ENCODE assay signal across 26 mouse cellular contexts in the genomic region with DNA sequence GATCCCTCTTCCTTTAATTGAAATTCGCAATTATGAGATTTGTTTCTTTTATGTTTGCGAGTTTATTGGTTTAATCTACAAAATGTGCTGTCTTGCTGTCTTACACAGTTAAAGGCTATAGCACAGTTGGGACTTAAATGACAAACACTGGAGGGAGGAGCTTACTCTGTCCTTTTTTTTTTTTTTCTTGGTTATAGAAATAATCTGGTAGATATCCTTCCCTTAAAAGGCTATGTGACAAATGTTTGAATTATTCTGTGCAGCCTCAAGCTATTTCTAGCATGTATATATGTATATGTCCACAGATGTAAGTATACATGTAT.
DNase-seq lines count a peak whose midpoint lies in the region; ATAC-seq lines count a peak whose summit lies in the region.
"Had no signal": no experiment of that assay in that cellular context is flagged by ENCODE, and none has a peak within 500 bp of the region (broad histone marks: within the 10 kb centered on the region; RNA-seq: fewer than 3 reads in every experiment).

No protein-coding gene starts in this region.

- no peaks in the 10 kb centered on the region for H3K9me3 ChIP-seq in neural tube, embryonic 12.5 days
- H3K9me3 ChIP-seq in hindbrain, embryonic 16.5 days (ENCODE audit: control insufficient read depth, low read length) = no peaks in the 10 kb centered on the region
- H3K9me3 ChIP-seq in neural tube, embryonic 13.5 days = no peaks in the 10 kb centered on the region
- H3K9me3 ChIP-seq: embryonic facial prominence, embryonic 12.5 days; limb, embryonic 13.5 days; liver, embryonic 12.5 days had no signal

- H3K27ac ChIP-seq in neural tube, embryonic 12.5 days = no peak overlapping the region
- H3K27ac ChIP-seq in hindbrain, embryonic 16.5 days (ENCODE audit: low read depth, low read length) = peak overlapping the region; percentile 70
- H3K27ac ChIP-seq in neural tube, embryonic 13.5 days (replicated peaks) = peak overlapping the region; percentile 90
- H3K27ac ChIP-seq: embryonic facial prominence, embryonic 12.5 days; layer of hippocampus, adult 2 months; left cerebral cortex, adult 2 months; limb, embryonic 13.5 days; liver, embryonic 12.5 days had no signal

- ATAC-seq in neural tube, embryonic 12.5 days (ENCODE audit: low FRiP score, low read depth) = peak; percentile 69; the same call in 1 of the 2 replicates
- ATAC-seq in hindbrain, embryonic 16.5 days = peak; percentile 73
- ATAC-seq in neural tube, embryonic 13.5 days (ENCODE audit: low read depth) = peak; percentile 82
- ATAC-seq: inflammation-experienced regulatory T-cells, adult 6 months; liver, embryonic 12.5 days; liver, postnatal 0 days had no signal

- WGBS in neural tube, embryonic 12.5 days = 89% methylated on average over 2 of the region's 2 CpGs
- WGBS in hindbrain, embryonic 16.5 days = 75% methylated on average over 2 of the region's 2 CpGs
- WGBS in neural tube, embryonic 13.5 days = 69% methylated on average over 2 of the region's 2 CpGs

- H3K9ac ChIP-seq in neural tube, embryonic 12.5 days = no peak overlapping the region
- H3K9ac ChIP-seq in hindbrain, embryonic 16.5 days (ENCODE audit: low read depth, low read length) = no peak overlapping the region
- no peak overlapping the region for H3K9ac ChIP-seq in neural tube, embryonic 13.5 days
- H3K9ac ChIP-seq: embryonic facial prominence, embryonic 12.5 days; limb, embryonic 13.5 days; liver, embryonic 12.5 days; liver, postnatal 0 days had no signal

- H3K36me3 ChIP-seq in neural tube, embryonic 12.5 days = no peaks in the 10 kb centered on the region
- H3K36me3 ChIP-seq in hindbrain, embryonic 16.5 days (ENCODE audit: control insufficient read depth, insufficient read depth, low read length) = no peaks in the 10 kb centered on the region
- no peaks in the 10 kb centered on the region for H3K36me3 ChIP-seq in neural tube, embryonic 13.5 days
- H3K36me3 ChIP-seq: embryonic facial prominence, embryonic 12.5 days; limb, embryonic 13.5 days; liver, embryonic 12.5 days had no signal

- no peaks in the 10 kb centered on the region for H3K4me1 ChIP-seq in neural tube, embryonic 12.5 days
- H3K4me1 ChIP-seq in hindbrain, embryonic 16.5 days (ENCODE audit: control insufficient read depth, insufficient read depth, low read depth, low read length) = no peaks in the 10 kb centered on the region
- peaks cover 9% of the 10 kb centered on the region; the same call in 1 of the 2 replicates for H3K4me1 ChIP-seq in neural tube, embryonic 13.5 days (replicated peaks)
- H3K4me1 ChIP-seq: embryonic facial prominence, embryonic 12.5 days; limb, embryonic 13.5 days; liver, embryonic 12.5 days had no signal

- no peaks in the 10 kb centered on the region for H3K27me3 ChIP-seq in neural tube, embryonic 12.5 days (replicated peaks)
- H3K27me3 ChIP-seq in hindbrain, embryonic 16.5 days (replicated peaks; ENCODE audit: control insufficient read depth, insufficient read depth, low read length) = no peaks in the 10 kb centered on the region
- H3K27me3 ChIP-seq in neural tube, embryonic 13.5 days = no peaks in the 10 kb centered on the region
- H3K27me3 ChIP-seq: embryonic facial prominence, embryonic 12.5 days; limb, embryonic 13.5 days; liver, embryonic 12.5 days had no signal

- DNase-seq in neural tube, embryonic 10.5 days (ENCODE audit: extremely low spot score, low spot score) = no peak
- no peak for DNase-seq in cerebellum, postnatal 4 days (ENCODE audit: low spot score in 2 of 2)
- no peak for DNase-seq in adrenal gland, postnatal 14 days
- DNase-seq: adrenal gland, postnatal 36 days; B cell, adult 2 months; cerebellum, adult 8-10 months; cerebellum, postnatal 25 days; gastrocnemius, postnatal 36 days; heart, adult 18-20 months; heart, postnatal 36 days; kidney, adult 11 months; kidney, postnatal 25 days; liver, postnatal 0 days; lung, postnatal 36 days; thymus, adult 2 months; thymus, postnatal 4 days had no signal

- no peak overlapping the region for H3K4me2 ChIP-seq in neural tube, embryonic 12.5 days (replicated peaks)
- no peak overlapping the region for H3K4me2 ChIP-seq in hindbrain, embryonic 16.5 days (ENCODE audit: low read length)
- 0 out of 2 replicates have a peak overlapping the region, but pooled peaks have one; percentile 7 for H3K4me2 ChIP-seq in neural tube, embryonic 13.5 days
- H3K4me2 ChIP-seq: embryonic facial prominence, embryonic 12.5 days; heart, embryonic 11.5 days; limb, embryonic 13.5 days; liver, embryonic 12.5 days had no signal

- no peak overlapping the region for H3K4me3 ChIP-seq in neural tube, embryonic 12.5 days
- no peak overlapping the region for H3K4me3 ChIP-seq in hindbrain, embryonic 16.5 days (ENCODE audit: low read length)
- no peak overlapping the region for H3K4me3 ChIP-seq in neural tube, embryonic 13.5 days
- H3K4me3 ChIP-seq: embryonic facial prominence, embryonic 12.5 days; layer of hippocampus, adult 2 months; left cerebral cortex, adult 2 months; limb, embryonic 13.5 days; liver, embryonic 12.5 days had no signal
